ENCODE assay signal across 9 mouse cellular contexts in the genomic region with DNA sequence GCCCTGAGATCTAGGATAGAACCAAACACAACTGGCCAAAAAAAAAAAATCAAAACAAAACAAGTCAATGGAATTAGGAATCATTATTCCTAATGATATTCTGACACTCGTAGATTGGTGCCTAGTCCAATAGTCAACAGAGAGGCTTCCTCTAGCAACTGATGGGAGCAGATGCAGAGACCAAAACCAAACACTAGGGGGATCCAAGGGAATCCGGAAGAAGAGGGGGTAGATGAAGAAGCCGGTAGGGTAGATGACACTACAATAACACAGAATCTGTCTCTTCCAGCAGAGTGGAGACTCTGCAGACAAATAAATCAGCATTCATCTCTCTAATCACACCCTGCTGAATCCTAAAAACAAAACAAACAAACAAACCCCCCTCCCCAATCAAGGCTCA. TPM values are rescaled to one million over a fixed set of nuclear protein-coding genes. Genes with fewer than 3 reads are reported as not detected.
DNase-seq lines count a peak whose midpoint lies in the region; ATAC-seq and TF ChIP-seq lines count a peak whose summit lies in the region.
"Had no signal": no experiment of that assay in that cellular context is flagged by ENCODE, and none has a peak within 500 bp of the region (broad histone marks: within the 10 kb centered on the region; RNA-seq: fewer than 3 reads in every experiment).

No protein-coding gene starts in this region.

- H3K4me1 ChIP-seq in forebrain, postnatal 0 days (ENCODE audit: insufficient read depth) = no peaks in the 10 kb centered on the region
- H3K4me1 ChIP-seq in forebrain, embryonic 11.5 days (replicated peaks; ENCODE audit: control insufficient read depth, insufficient read depth, low read length) = peaks cover 3% of the 10 kb centered on the region; the same call in 1 of the 2 replicates

- ATAC-seq in forebrain, postnatal 0 days = no peak
- no peak for ATAC-seq in forebrain, embryonic 11.5 days (replicated peaks; ENCODE audit: low FRiP score)

- H3K4me3 ChIP-seq in forebrain, postnatal 0 days (ENCODE audit: low read depth, low read length) = no peak overlapping the region
- H3K4me3 ChIP-seq in forebrain, embryonic 11.5 days (ENCODE audit: low read depth, low read length) = no peak overlapping the region
- H3K4me3 ChIP-seq: myocyte had no signal

- no peak overlapping the region for H3K27ac ChIP-seq in forebrain, postnatal 0 days (ENCODE audit: low read depth, low read length)
- no peak overlapping the region for H3K27ac ChIP-seq in forebrain, embryonic 11.5 days (ENCODE audit: low read depth, low read length)

- H3K9me3 ChIP-seq in forebrain, postnatal 0 days (ENCODE audit: low read length) = no peaks in the 10 kb centered on the region
- H3K9me3 ChIP-seq in forebrain, embryonic 11.5 days (ENCODE audit: control insufficient read depth, low read length) = no peaks in the 10 kb centered on the region

- no peak overlapping the region for H3K9ac ChIP-seq in forebrain, postnatal 0 days
- no peak overlapping the region for H3K9ac ChIP-seq in forebrain, embryonic 11.5 days (ENCODE audit: low read length)

- no peaks in the 10 kb centered on the region for H3K36me3 ChIP-seq in forebrain, postnatal 0 days (ENCODE audit: insufficient read depth)
- no peaks in the 10 kb centered on the region for H3K36me3 ChIP-seq in forebrain, embryonic 11.5 days (ENCODE audit: control insufficient read depth, insufficient read depth, low read length)

- no peak for DNase-seq in forebrain, postnatal 0 days
- no peak for DNase-seq in forebrain, embryonic 11.5 days (ENCODE audit: low spot score)
- peak; percentile 82 for DNase-seq in 416B (ENCODE audit: low read depth)
- peak; percentile 82 for DNase-seq in R1 (ENCODE audit: low read depth, low spot score)
- peak; percentile 50 to 65 for DNase-seq in heart, postnatal 10 days
- peak; percentile 40 for DNase-seq in mesoderm, embryonic 11.5 days (ENCODE audit: low read depth, low spot score)
- no peak for DNase-seq in right cerebral cortex, postnatal 4 days
- DNase-seq in right cerebral cortex, postnatal 25 days = no peak

- 26% methylated on average over 3 of the region's 3 CpGs for WGBS in forebrain, postnatal 0 days
- WGBS in forebrain, embryonic 11.5 days = 35% methylated on average over 3 of the region's 3 CpGs

- H3K4me2 ChIP-seq in forebrain, postnatal 0 days (ENCODE audit: low read depth) = no peak overlapping the region
- no peak overlapping the region for H3K4me2 ChIP-seq in forebrain, embryonic 11.5 days (ENCODE audit: low read depth, low read length, severe bottlenecking)

- peak; percentile 48 for TF ChIP-seq CTCF in forebrain, postnatal 0 days (IDR thresholded peaks at IDR 0.05; ENCODE audit: low read depth)

- no peaks in the 10 kb centered on the region for H3K27me3 ChIP-seq in forebrain, postnatal 0 days (ENCODE audit: insufficient read depth, low read length)
- no peaks in the 10 kb centered on the region for H3K27me3 ChIP-seq in forebrain, embryonic 11.5 days (ENCODE audit: control insufficient read depth, insufficient read depth, low read length)

- intact Hi-C loops in heart, postnatal 10 days (cut with DNase I) = no loop called here

RNA-seq across cellular contexts. Expression of a gene that starts 3.7 kb away (rescaled TPM):
- 199 and 239 TPM in 2 replicates for total RNA-seq in forebrain, postnatal 0 days (2014; rRNA removed)
- polyA plus RNA-seq in forebrain, postnatal 0 days (2015; fragmentation: Nextera tagmentation; extraction: Ambion mirVana) = 170 and 191 TPM in 2 replicates
- 365 and 366 TPM in 2 replicates for polyA plus RNA-seq in forebrain, embryonic 11.5 days (2014; fragmentation: Nextera tagmentation; extraction: Ambion mirVana)
- total RNA-seq in heart, postnatal 10 days (2021) = 10 to 100 TPM; 55.3 to 57.5 TPM

RNA-seq across cellular contexts. Expression of a gene that starts 6.5 kb away (rescaled TPM):
- 2.7 and 6.9 TPM in 2 replicates for total RNA-seq in forebrain, postnatal 0 days (2014; rRNA removed)
- polyA plus RNA-seq in forebrain, postnatal 0 days (2015; fragmentation: Nextera tagmentation; extraction: Ambion mirVana) = 1.7 and 2.1 TPM in 2 replicates
- polyA plus RNA-seq in forebrain, embryonic 11.5 days (2014; fragmentation: Nextera tagmentation; extraction: Ambion mirVana) = 2.0 and 2.8 TPM in 2 replicates
- 10 to 100 TPM; 35.4 to 37.8 TPM for total RNA-seq in heart, postnatal 10 days (2021)

RNA-seq across cellular contexts. Expression of a gene that starts 18.6 kb away (rescaled TPM):
- total RNA-seq in forebrain, postnatal 0 days (2014; rRNA removed) = 41.4 and 48.2 TPM in 2 replicates
- polyA plus RNA-seq in forebrain, postnatal 0 days (2015; fragmentation: Nextera tagmentation; extraction: Ambion mirVana) = 79.1 and 80.4 TPM in 2 replicates
- 66.3 and 68.3 TPM in 2 replicates for polyA plus RNA-seq in forebrain, embryonic 11.5 days (2014; fragmentation: Nextera tagmentation; extraction: Ambion mirVana)
- total RNA-seq in heart, postnatal 10 days (2021) = 10 to 100 TPM; 55.9 to 62.7 TPM

RNA-seq across cellular contexts. Expression of a gene that starts 37.1 kb away (rescaled TPM):
- 272 and 302 TPM in 2 replicates for total RNA-seq in forebrain, postnatal 0 days (2014; rRNA removed)
- polyA plus RNA-seq in forebrain, postnatal 0 days (2015; fragmentation: Nextera tagmentation; extraction: Ambion mirVana) = 179 and 186 TPM in 2 replicates
- 142 and 151 TPM in 2 replicates for polyA plus RNA-seq in forebrain, embryonic 11.5 days (2014; fragmentation: Nextera tagmentation; extraction: Ambion mirVana)
- 100 to 1,000 TPM; 126 to 128 TPM for total RNA-seq in heart, postnatal 10 days (2021)

RNA-seq across cellular contexts. Expression of a gene that starts 38.8 kb away (rescaled TPM):
- total RNA-seq in forebrain, postnatal 0 days (2014; rRNA removed) = 49.7 and 51.5 TPM in 2 replicates
- polyA plus RNA-seq in forebrain, postnatal 0 days (2015; fragmentation: Nextera tagmentation; extraction: Ambion mirVana) = 16.0 and 20.6 TPM in 2 replicates
- 50.5 and 55.3 TPM in 2 replicates for polyA plus RNA-seq in forebrain, embryonic 11.5 days (2014; fragmentation: Nextera tagmentation; extraction: Ambion mirVana)
- total RNA-seq in heart, postnatal 10 days (2021) = 10 to 100 TPM; 24.4 to 28.3 TPM

Comparison
In these comparisons a context has a peak if more than half of its experiments do, and no peak if none do; other contexts are left out.
1. DNase-seq: peak in 416B (single experiment), R1 (single experiment), heart, postnatal 10 days (2 of 2) and mesoderm, embryonic 11.5 days (single experiment); none in forebrain, postnatal 0 days (single experiment), forebrain, embryonic 11.5 days (single experiment), right cerebral cortex, postnatal 4 days (single experiment) and right cerebral cortex, postnatal 25 days (single experiment).